Mouse (Mus musculus) heart, postnatal 0 days (tissue): ENCODE results near the gene Cluh. TPM values are rescaled to one million over a fixed set of nuclear protein-coding genes. Genes with fewer than 3 reads are reported as not detected.

Experiments used
- ATAC-seq: fragments of 200-750 bp; cut with Nextera tagmentation; 2 replicates; pipeline ENCODE4 v1.8.0; 2017; ENCODE audit warnings: low read depth, moderate number of reproducible peaks, moderate library complexity; ENCODE audit not compliant: insufficient read depth
- DNase-seq: peaks from one replicate; pipeline ENCODE4 v3.0.0-alpha.2; 2016; ENCODE audit warnings: low spot score
- H3K27ac ChIP-seq: fragments of 300-500 bp; sonication (generic); 2 replicates; pipeline ENCODE4 v1.5.1; 2014; ENCODE audit warnings: low read depth, mild to moderate bottlenecking
- H3K27me3 ChIP-seq: fragments of 300-500 bp; sonication (generic); 2 replicates; pipeline ENCODE4 v1.6.1; 2014; ENCODE audit warnings: low read length, mixed read lengths; ENCODE audit not compliant: control insufficient read depth, insufficient read depth
- H3K36me3 ChIP-seq: fragments of 300-500 bp; sonication (generic); replicated peaks from 2 replicates; pipeline ENCODE4 v1.6.1; 2014; ENCODE audit warnings: low read length, mixed read lengths; ENCODE audit not compliant: control insufficient read depth, insufficient read depth
- H3K4me1 ChIP-seq: fragments of 300-500 bp; sonication (generic); 2 replicates; pipeline ENCODE4 v1.6.1; 2014; ENCODE audit warnings: antibody characterized with exemption; ENCODE audit not compliant: control insufficient read depth, insufficient read depth
- H3K4me2 ChIP-seq: fragments of 300-500 bp; sonication (generic); 2 replicates; pipeline ENCODE4 v1.6.1; 2014; ENCODE audit warnings: low read depth, mild to moderate bottlenecking, low read length, moderate library complexity
- H3K4me3 ChIP-seq: fragments of 300-500 bp; sonication (generic); 2 replicates; pipeline ENCODE4 v1.5.1; 2014; ENCODE audit warnings: low read depth, low read length
- H3K9ac ChIP-seq: fragments of 300-500 bp; sonication (generic); replicated peaks from 2 replicates; pipeline ENCODE4 v1.6.1; 2014; ENCODE audit warnings: low read depth, low read length, mixed read lengths
- H3K9me3 ChIP-seq: fragments of 300-500 bp; sonication (generic); replicated peaks from 2 replicates; pipeline ENCODE4 v1.6.1; 2016; ENCODE audit warnings: low read length; ENCODE audit not compliant: control insufficient read depth
- CTCF ChIP-seq: IDR thresholded peaks from 2 replicates; pipeline ENCODE4 v1.5.1; 2016; ENCODE audit warnings: antibody characterized with exemption, control low read depth, low read depth
- EP300 ChIP-seq: IDR thresholded peaks from 2 replicates; pipeline ENCODE4 v1.6.1; 2016; ENCODE audit warnings: antibody characterized with exemption, low read depth
- WGBS: fragments of 180-500 bp; shearing (Covaris S2); extraction: QIAGEN DNeasy Blood & Tissue Kit; methylation state at CpG from one replicate; pipeline ENCODE4 v1.1.7; 2014; 5-methylcytosine and 5-hydroxymethylcytosine counted together
- polyA plus RNA-seq: library from polyadenylated mRNA; unstranded; fragments of >200 nt; fragmentation: Nextera tagmentation; extraction: Ambion mirVana; gene quantifications from 2 replicates; pipeline ENCODE4 v1.2.1, GENCODE M21; 2015
- total RNA-seq: library from RNA; depleted of rRNA; stranded (reverse); fragments of >200 nt; gene quantifications from 2 replicates; pipeline ENCODE4 v1.2.3, GENCODE M21; 2014; ENCODE audit warnings: low replicate concordance; rRNA removed

Cluh gene
- total and polyA plus RNA-seq, 2 experiments from 2014 or later: 61.4 to 241 TPM

DNA sequence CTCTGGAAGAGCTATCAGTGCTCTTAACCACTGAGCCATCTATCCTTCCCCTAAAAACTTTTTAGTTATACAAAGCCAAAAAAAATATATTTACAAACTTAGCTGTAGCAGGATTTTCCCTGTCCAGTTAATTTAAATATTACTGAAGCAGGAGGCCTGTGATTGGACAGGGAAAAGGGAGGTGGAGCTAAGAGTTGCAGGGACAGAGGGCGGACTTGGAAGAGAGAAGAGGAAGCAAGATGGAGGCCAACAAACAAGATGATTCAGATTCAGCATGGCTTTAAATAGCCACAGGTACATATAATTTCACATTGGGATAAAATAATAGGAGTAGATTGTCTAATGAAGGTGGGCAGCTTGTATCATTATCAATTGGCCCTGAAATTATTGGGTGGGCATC, 61.4 kb downstream of the Cluh start:
- H3K36me3 ChIP-seq: 0 out of 2 replicates have a peak, but pooled peaks cover 3% of the 10 kb centered on the region
- no peak overlapping the region for H3K9ac ChIP-seq
- WGBS: 88% methylated on average over 1 of the region's 1 CpGs
- no peak overlapping the region for H3K4me2 ChIP-seq
- H3K27me3 ChIP-seq: no peaks in the 10 kb centered on the region
- DNase-seq (no peak), ATAC-seq (no peak)
- no peak overlapping the region for H3K27ac ChIP-seq
- no peak overlapping the region for H3K4me3 ChIP-seq
- H3K4me1 ChIP-seq: peaks cover 19% of the 10 kb centered on the region
- TF ChIP-seq EP300 (no peak), CTCF (no peak)
- no peaks in the 10 kb centered on the region for H3K9me3 ChIP-seq

- no peak overlapping the region for H3K4me2 ChIP-seq
- TF ChIP-seq CTCF: no peak
- no peak for TF ChIP-seq EP300
- 50% methylated on average over 3 of the region's 3 CpGs for WGBS
- no peak for DNase-seq
- no peak overlapping the region for H3K4me3 ChIP-seq
- ATAC-seq: no peak
- no peaks in the 10 kb centered on the region for H3K9me3 ChIP-seq
- H3K9ac ChIP-seq: no peak overlapping the region
- peaks cover 32% of the 10 kb centered on the region for H3K4me1 ChIP-seq
- H3K27ac ChIP-seq: 0 out of 2 replicates have a peak overlapping the region, but pooled peaks have one; percentile 11
- H3K27me3 ChIP-seq: no peaks in the 10 kb centered on the region
- 0 out of 2 replicates have a peak, but pooled peaks cover 3% of the 10 kb centered on the region for H3K36me3 ChIP-seq
Measured at GRCm38 (mm10) chr11:74715971-74716525, 66.8 kb downstream of the Cluh start.

Other genes starting within 250 kb of the Cluh start
- 16.5 and 34.4 TPM in 2 replicates for gene Rap1gap2, start 38.6 kb upstream of the Cluh start, total RNA-seq
- gene Rap1gap2, start 38.6 kb upstream of the Cluh start, polyA plus RNA-seq: 3.8 and 5.6 TPM in 2 replicates
- 0.08 TPM in 1 of 2 replicates, not detected in the other for gene Ccdc92b, start 29.9 kb upstream of the Cluh start, total RNA-seq
- gene Ccdc92b, start 29.9 kb upstream of the Cluh start, polyA plus RNA-seq: 0.49 and 0.63 TPM in 2 replicates
- 78.4 and 94.3 TPM in 2 replicates for gene Pafah1b1, start 75.2 kb downstream of the Cluh start, total RNA-seq
- 62.9 and 69.4 TPM in 2 replicates for gene Pafah1b1, start 75.2 kb downstream of the Cluh start, polyA plus RNA-seq
- 3.6 and 5.2 TPM in 2 replicates for gene Mettl16, start 121.3 kb downstream of the Cluh start, total RNA-seq
- 12.7 and 16.2 TPM in 2 replicates for gene Mettl16, start 121.3 kb downstream of the Cluh start, polyA plus RNA-seq
- 9.0 TPM in 2 replicates for gene Mnt, start 181.4 kb downstream of the Cluh start, total RNA-seq
- gene Mnt, start 181.4 kb downstream of the Cluh start, polyA plus RNA-seq: 1.8 and 2.3 TPM in 2 replicates
- gene Sgsm2, start 247.6 kb downstream of the Cluh start, total RNA-seq: 9.2 and 11.7 TPM in 2 replicates
- 2.3 and 2.5 TPM in 2 replicates for gene Sgsm2, start 247.6 kb downstream of the Cluh start, polyA plus RNA-seq
- gene Tsr1, start 248.6 kb downstream of the Cluh start, total RNA-seq: 17.5 and 20.9 TPM in 2 replicates
- 11.2 and 13.3 TPM in 2 replicates for gene Tsr1, start 248.6 kb downstream of the Cluh start, polyA plus RNA-seq